8 mouse cellular contexts compared by ENCODE assay signal in the genomic region with DNA sequence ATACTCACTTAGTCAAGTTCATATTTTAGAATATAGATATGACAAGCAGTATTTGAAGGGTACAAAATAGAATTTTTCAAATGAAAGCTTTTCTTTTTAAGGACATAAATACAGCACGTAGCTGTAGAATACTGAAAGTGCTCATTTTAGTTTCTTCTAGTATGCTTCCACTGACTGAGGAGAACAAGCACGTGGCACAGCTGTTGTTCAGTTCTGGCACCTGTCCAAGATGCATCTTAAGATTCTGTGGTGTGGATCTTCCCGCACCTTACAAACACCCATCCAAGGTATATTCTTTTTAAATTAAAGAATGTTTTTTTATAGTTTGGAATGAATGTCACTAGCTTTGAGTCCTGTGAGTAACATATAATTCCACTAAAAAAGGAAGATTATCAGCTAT. TPM values are rescaled to one million over a fixed set of nuclear protein-coding genes. Genes with fewer than 3 reads are reported as not detected.
DNase-seq lines count a peak whose midpoint lies in the region; ATAC-seq and TF ChIP-seq lines count a peak whose summit lies in the region.

No protein-coding gene starts in this region.

- peaks cover 16% of the 10 kb centered on the region for H3K4me1 ChIP-seq in forebrain, embryonic 16.5 days (replicated peaks; ENCODE audit: control insufficient read depth, insufficient read depth, low read length)
- peaks cover 17% of the 10 kb centered on the region for H3K4me1 ChIP-seq in liver, embryonic 12.5 days
- H3K4me1 ChIP-seq in stomach, embryonic 16.5 days (ENCODE audit: control insufficient read depth, insufficient read depth, low read length), result no peaks in the 10 kb centered on the region

- H3K4me3 ChIP-seq in left cerebral cortex, adult 2 months, result peak overlapping the region; percentile 84
- H3K4me3 ChIP-seq in forebrain, embryonic 16.5 days (replicated peaks; ENCODE audit: low read length), result no peak overlapping the region
- H3K4me3 ChIP-seq in liver, embryonic 12.5 days, result peak overlapping the region; percentile 85
- H3K4me3 ChIP-seq in stomach, embryonic 16.5 days (replicated peaks; ENCODE audit: low read length), result peak overlapping the region; percentile 84

- no peaks in the 10 kb centered on the region for H3K9me3 ChIP-seq in forebrain, embryonic 16.5 days (ENCODE audit: control insufficient read depth, low read length)
- no peaks in the 10 kb centered on the region for H3K9me3 ChIP-seq in liver, embryonic 12.5 days (replicated peaks)
- H3K9me3 ChIP-seq in stomach, embryonic 16.5 days (replicated peaks; ENCODE audit: control insufficient read depth, low read length), result no peaks in the 10 kb centered on the region

- H3K36me3 ChIP-seq in forebrain, embryonic 16.5 days (ENCODE audit: control insufficient read depth, insufficient read depth), result no peaks in the 10 kb centered on the region
- H3K36me3 ChIP-seq in liver, embryonic 12.5 days, result peaks cover 19% of the 10 kb centered on the region
- H3K36me3 ChIP-seq in stomach, embryonic 16.5 days (ENCODE audit: control insufficient read depth, insufficient read depth, low read length), result no peaks in the 10 kb centered on the region

- ATAC-seq in forebrain, embryonic 16.5 days, result no peak
- ATAC-seq in liver, embryonic 12.5 days, result no peak
- no peak for ATAC-seq in stomach, embryonic 16.5 days (ENCODE audit: insufficient read depth, low FRiP score)

- 16% methylated on average over 3 of the region's 3 CpGs for WGBS in forebrain, embryonic 16.5 days
- WGBS in liver, embryonic 12.5 days (ENCODE audit: insufficient replicate concordance), result 54% methylated on average over 3 of the region's 3 CpGs
- 22% methylated on average over 3 of the region's 3 CpGs for WGBS in stomach, embryonic 16.5 days

- DNase-seq in left cerebral cortex, adult 2 months (ENCODE audit: extremely low spot score in 1 of 2, low spot score in 2 of 2), result no peak
- no peak for DNase-seq in left cerebral cortex, adult 9 months (ENCODE audit: low spot score in 2 of 2)
- peak; percentile 35 for DNase-seq in ZHBTc4 (ENCODE audit: low read depth, low spot score)
- no peak for DNase-seq in urinary bladder, postnatal 25 days (ENCODE audit: low spot score)
- DNase-seq in gastrocnemius, adult 18-20 months (ENCODE audit: low spot score), result no peak

- peak overlapping the region; percentile 66 for H3K4me2 ChIP-seq in forebrain, embryonic 16.5 days (ENCODE audit: low read length)
- peak overlapping the region; percentile 85 for H3K4me2 ChIP-seq in liver, embryonic 12.5 days
- H3K4me2 ChIP-seq in stomach, embryonic 16.5 days (ENCODE audit: low read depth, low read length), result peak overlapping the region; percentile 62

- H3K27me3 ChIP-seq in forebrain, embryonic 16.5 days (replicated peaks; ENCODE audit: control insufficient read depth, insufficient read depth, low read length), result no peaks in the 10 kb centered on the region
- no peaks in the 10 kb centered on the region for H3K27me3 ChIP-seq in liver, embryonic 12.5 days (replicated peaks)
- no peaks in the 10 kb centered on the region for H3K27me3 ChIP-seq in stomach, embryonic 16.5 days (ENCODE audit: control insufficient read depth, insufficient read depth, low read length)

- H3K9ac ChIP-seq in forebrain, embryonic 16.5 days (replicated peaks; ENCODE audit: low read depth, low read length), result no peak overlapping the region
- H3K9ac ChIP-seq in liver, embryonic 12.5 days, result peak overlapping the region; percentile 92; the same call in 1 of the 2 replicates
- H3K9ac ChIP-seq in stomach, embryonic 16.5 days (ENCODE audit: low read length), result no peak overlapping the region

- no peak for TF ChIP-seq CTCF in left cerebral cortex, adult 2 months (IDR thresholded peaks at IDR 0.05)

- H3K27ac ChIP-seq in left cerebral cortex, adult 2 months, result no peak overlapping the region
- no peak overlapping the region for H3K27ac ChIP-seq in forebrain, embryonic 16.5 days (ENCODE audit: low read length)
- H3K27ac ChIP-seq in liver, embryonic 12.5 days, result no peak overlapping the region
- H3K27ac ChIP-seq in stomach, embryonic 16.5 days (ENCODE audit: low read length), result no peak overlapping the region

- intact Hi-C loops in left cerebral cortex, adult 2 months (cut with DNase I), result no loop called here

RNA-seq across cellular contexts. Expression of a gene that starts 1.4 kb away (rescaled TPM):
- 10 to 100 TPM; 31.2 to 35.4 TPM for total RNA-seq in left cerebral cortex, adult 2 months (2021)
- polyA plus RNA-seq in forebrain, embryonic 16.5 days (2015; fragmentation: Nextera tagmentation; extraction: Ambion mirVana), result 32.9 and 37.7 TPM in 2 replicates
- 15.0 and 18.0 TPM in 2 replicates for polyA plus RNA-seq in liver, embryonic 12.5 days (2016; fragmentation: Nextera tagmentation; extraction: Ambion mirVana)
- polyA plus RNA-seq in stomach, embryonic 16.5 days (2015; fragmentation: Nextera tagmentation; extraction: Ambion mirVana), result 20.1 and 24.3 TPM in 2 replicates
- total RNA-seq in gastrocnemius, adult 18-20 months (2021), result 10 to 100 TPM; 19.0 to 21.0 TPM

RNA-seq across cellular contexts. Expression of a gene that starts 1.7 kb away (rescaled TPM):
- 10 to 100 TPM; 16.6 to 19.4 TPM for total RNA-seq in left cerebral cortex, adult 2 months (2021)
- 14.4 and 17.0 TPM in 2 replicates for polyA plus RNA-seq in forebrain, embryonic 16.5 days (2015; fragmentation: Nextera tagmentation; extraction: Ambion mirVana)
- 21.8 and 22.6 TPM in 2 replicates for polyA plus RNA-seq in liver, embryonic 12.5 days (2016; fragmentation: Nextera tagmentation; extraction: Ambion mirVana)
- polyA plus RNA-seq in stomach, embryonic 16.5 days (2015; fragmentation: Nextera tagmentation; extraction: Ambion mirVana), result 20.8 and 24.4 TPM in 2 replicates
- 10 to 100 TPM; 13.7 to 17.9 TPM for total RNA-seq in gastrocnemius, adult 18-20 months (2021)

RNA-seq across cellular contexts. Expression of a gene that starts 33.7 kb away (rescaled TPM):
- 10 to 100 TPM; 36.6 to 43.1 TPM for total RNA-seq in left cerebral cortex, adult 2 months (2021)
- 137 and 152 TPM in 2 replicates for polyA plus RNA-seq in forebrain, embryonic 16.5 days (2015; fragmentation: Nextera tagmentation; extraction: Ambion mirVana)
- 17.0 and 18.1 TPM in 2 replicates for polyA plus RNA-seq in liver, embryonic 12.5 days (2016; fragmentation: Nextera tagmentation; extraction: Ambion mirVana)
- polyA plus RNA-seq in stomach, embryonic 16.5 days (2015; fragmentation: Nextera tagmentation; extraction: Ambion mirVana), result 21.6 and 23.3 TPM in 2 replicates
- 10 to 100 TPM; 11.7 to 12.7 TPM for total RNA-seq in gastrocnemius, adult 18-20 months (2021)
